8 mouse cellular contexts compared by ENCODE assay signal in genomic region chr1:99774144-99774543, GRCm38 (mm10). TPM values are rescaled to one million over a fixed set of nuclear protein-coding genes. Genes with fewer than 3 reads are reported as not detected.
DNase-seq lines count a peak whose midpoint lies in the region; ATAC-seq lines count a peak whose summit lies in the region.
"Had no signal": no experiment of that assay in that cellular context is flagged by ENCODE, and none has a peak within 500 bp of the region (broad histone marks: within the 10 kb centered on the region; RNA-seq: fewer than 3 reads in every experiment).

No protein-coding gene starts in this region.

- H3K4me3 ChIP-seq in neural tube, embryonic 13.5 days = peak overlapping the region; percentile 40
- no peak overlapping the region for H3K4me3 ChIP-seq in heart, embryonic 10.5 days

- 5% methylated on average over 4 of the region's 4 CpGs for WGBS in neural tube, embryonic 13.5 days
- 19% methylated on average over 4 of the region's 4 CpGs for WGBS in heart, embryonic 10.5 days

- no peak overlapping the region for H3K9ac ChIP-seq in neural tube, embryonic 13.5 days

- H3K4me2 ChIP-seq in neural tube, embryonic 13.5 days = peak overlapping the region; percentile 52

- peaks cover 12% of the 10 kb centered on the region; the same call in 1 of the 2 replicates for H3K4me1 ChIP-seq in neural tube, embryonic 13.5 days (replicated peaks)
- no peaks in the 10 kb centered on the region for H3K4me1 ChIP-seq in heart, embryonic 10.5 days

- no peak overlapping the region for H3K27ac ChIP-seq in neural tube, embryonic 13.5 days (replicated peaks)
- H3K27ac ChIP-seq in heart, embryonic 10.5 days = no peak overlapping the region

- no peaks in the 10 kb centered on the region for H3K9me3 ChIP-seq in neural tube, embryonic 13.5 days
- no peaks in the 10 kb centered on the region for H3K9me3 ChIP-seq in heart, embryonic 10.5 days

- ATAC-seq in neural tube, embryonic 13.5 days (ENCODE audit: low read depth) = peak; percentile 66; the same call in 1 of the 2 replicates
- ATAC-seq in erythroblast, adult 5-6 weeks (replicated peaks; ENCODE audit: low FRiP score, poor library complexity, severe bottlenecking) = no peak

- DNase-seq in 3T3-L1 (ENCODE audit: low read depth, low spot score) = peak; percentile 31
- DNase-seq in 416B (ENCODE audit: low read depth) = peak; percentile 27
- peak; percentile 15 for DNase-seq in fibroblast of lung, adult 2 months (ENCODE audit: low read depth)
- peak; percentile 45 for DNase-seq in layer of hippocampus, adult 9-11 months
- no peak for DNase-seq in heart, embryonic 10.5 days (ENCODE audit: low spot score)

- no peaks in the 10 kb centered on the region for H3K27me3 ChIP-seq in neural tube, embryonic 13.5 days
- H3K27me3 ChIP-seq in heart, embryonic 10.5 days (ENCODE audit: insufficient read depth, poor library complexity, severe bottlenecking) = no peaks in the 10 kb centered on the region

- H3K36me3 ChIP-seq in neural tube, embryonic 13.5 days = no peaks in the 10 kb centered on the region
- no peaks in the 10 kb centered on the region for H3K36me3 ChIP-seq in heart, embryonic 10.5 days

RNA-seq across cellular contexts. Expression of gene Cntnap5b, which starts 1.6 kb away (rescaled TPM):
- 1.2 and 1.9 TPM in 2 replicates for polyA plus RNA-seq in neural tube, embryonic 13.5 days (2015; fragmentation: Nextera tagmentation; extraction: Ambion mirVana)
- total RNA-seq in erythroblast, adult 5-6 weeks (2015; ENCODE audit: low replicate concordance) = not detected in 2 replicates
- total RNA-seq in erythroblast, adult 5-6 weeks (2017; ENCODE audit: low replicate concordance) = not detected in 2 replicates
- polyA plus RNA-seq in heart, embryonic 10.5 days (2016; fragmentation: Nextera tagmentation; extraction: Ambion mirVana) = not detected in 2 replicates
- polyA plus RNA-seq: stomach, embryonic 14.5 days had no signal
